Mouse (Mus musculus): Measurements from ENCODE around the gene Gm21028. TPM values are rescaled to one million over a fixed set of nuclear protein-coding genes. Genes with fewer than 3 reads are reported as not detected.
"Not testable (repeated sequence)": the region's sequence is repeated elsewhere in the genome, so short reads cannot be mapped to it uniquely, and the experiment has no call there.

The Gm21028 gene
- total RNA-seq (2012; rRNA removed) (not detected in 2 replicates), polyA plus RNA-seq (2012; ENCODE audit: insufficient read depth in 1 of 2, insufficient read length in 2 of 2, low read depth in 1 of 2, low replicate concordance in 2 of 2, missing spikeins in 1 of 2) (not detected)

DNA sequence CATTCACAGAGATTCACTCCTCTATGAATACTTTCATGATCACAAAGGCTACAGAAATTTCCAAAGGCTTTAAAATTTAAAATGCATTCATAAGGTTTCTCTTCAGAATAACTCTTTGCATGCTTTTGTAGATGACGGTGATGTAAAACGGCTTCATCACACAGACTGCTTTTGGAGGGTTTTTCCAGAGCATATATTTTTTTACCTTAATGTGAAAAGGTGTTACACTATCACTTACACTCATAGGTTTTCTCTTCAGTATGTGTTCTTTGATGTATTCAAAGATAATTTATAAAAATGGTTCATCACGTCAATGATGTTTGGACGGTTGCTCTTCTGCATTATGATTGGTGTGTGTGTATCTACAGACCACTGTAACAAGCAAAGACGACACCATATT lies at the start of gene Gm21028:
Gene Gm21028, minus strand, starts transcription at position 101 of the 400 bp plus-strand sequence.
- DNase-seq (ENCODE audit: low read depth, low spot score): no peak
- no peaks in the 10 kb centered on the region for H3K27me3 ChIP-seq (ENCODE audit: control insufficient read depth in 1 of 2, insufficient read depth in 2 of 2, low read length in 2 of 2)
- H3K9me3 ChIP-seq (replicated peaks; ENCODE audit: insufficient read depth, low read length): no peaks in the 10 kb centered on the region
- no peak within 1 kb of the TSS for H3K27ac ChIP-seq (ENCODE audit: control insufficient read depth, low read depth, low read length)
- no peaks in the 10 kb centered on the region for H3K36me3 ChIP-seq (ENCODE audit: control insufficient read depth in 1 of 2, insufficient read depth in 2 of 2, low read length in 2 of 2)
- TF ChIP-seq SIN3A (IDR thresholded peaks at IDR 0.05; ENCODE audit: low read length): no peak
- no peak for TF ChIP-seq ETS1 (IDR thresholded peaks at IDR 0.05; ENCODE audit: low read depth, low read length)
- TF ChIP-seq TCF12 (IDR thresholded peaks at IDR 0.05; ENCODE audit: low read depth, low read length): no peak
- TF ChIP-seq MXI1 (IDR thresholded peaks at IDR 0.05; ENCODE audit: low read depth, low read length): no peak
- TF ChIP-seq USF1 (IDR thresholded peaks at IDR 0.05; ENCODE audit: low read depth, low read length): no peak
- TF ChIP-seq CHD2 (IDR thresholded peaks at IDR 0.05; ENCODE audit: low read length): no peak
- no peak for TF ChIP-seq MYC (IDR thresholded peaks at IDR 0.05; ENCODE audit: low read depth, low read length)
- TF ChIP-seq ZMIZ1 (IDR thresholded peaks at IDR 0.05; ENCODE audit: low read depth, low read length): no peak
- no peak within 1 kb of the TSS for H3K9ac ChIP-seq (ENCODE audit: control insufficient read depth, low read depth, low read length, poor library complexity, severe bottlenecking)
- no peaks in the 10 kb centered on the region for H3K4me1 ChIP-seq (ENCODE audit: control insufficient read depth in 1 of 2, insufficient read depth in 2 of 2, low read length in 2 of 2)
- H3K79me2 ChIP-seq (ENCODE audit: control insufficient read depth, insufficient read depth, low read length, poor library complexity): no peaks in the 10 kb centered on the region
- no peak within 1 kb of the TSS for H3K4me3 ChIP-seq (ENCODE audit: control insufficient read depth in 1 of 2, insufficient read depth in 1 of 2, low read depth in 2 of 2, low read length in 2 of 2)

DNA sequence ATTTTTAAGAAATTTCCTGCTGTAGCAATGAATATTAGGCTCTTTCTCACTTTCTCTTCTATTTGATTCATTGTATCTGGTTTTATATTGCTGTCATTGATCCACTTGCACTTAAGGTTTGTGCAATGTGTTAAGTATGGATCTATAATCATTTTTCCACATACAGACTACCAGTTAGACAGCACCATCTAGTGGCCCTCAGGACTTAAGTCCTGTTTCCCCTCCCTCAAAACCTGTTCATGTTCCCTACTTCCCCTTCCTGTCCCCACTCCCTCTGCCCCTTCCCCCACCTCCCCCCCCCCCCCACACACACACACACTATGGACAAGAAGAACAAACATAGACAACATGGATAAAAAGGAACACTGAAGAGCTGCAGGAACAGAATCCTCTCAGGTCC lies 17.3 kb upstream of the Gm21028 start:
- H3K27ac ChIP-seq (ENCODE audit: control insufficient read depth, low read depth, low read length); H3K79me2 ChIP-seq (ENCODE audit: control insufficient read depth, insufficient read depth, low read length, poor library complexity); H3K4me1 ChIP-seq (ENCODE audit: control insufficient read depth in 1 of 2, insufficient read depth in 2 of 2, low read length in 2 of 2); H3K27me3 ChIP-seq (ENCODE audit: control insufficient read depth in 1 of 2, insufficient read depth in 2 of 2, low read length in 2 of 2); H3K9me3 ChIP-seq (replicated peaks; ENCODE audit: insufficient read depth, low read length); H3K36me3 ChIP-seq (ENCODE audit: control insufficient read depth in 1 of 2, insufficient read depth in 2 of 2, low read length in 2 of 2); H3K9ac ChIP-seq (ENCODE audit: control insufficient read depth, low read depth, low read length, poor library complexity, severe bottlenecking); H3K4me3 ChIP-seq (ENCODE audit: control insufficient read depth in 1 of 2, insufficient read depth in 1 of 2, low read depth in 2 of 2, low read length in 2 of 2): not testable (repeated sequence)
- TF ChIP-seq RAD21 (IDR thresholded peaks at IDR 0.05; ENCODE audit: low read depth, low read length) (peak; percentile 24), CTCF (IDR thresholded peaks at IDR 0.05 in 2 of 3, conservative IDR thresholded peaks at IDR 0.05 in 1 of 3; ENCODE audit: control insufficient read depth in 1 of 3, insufficient read depth in 1 of 3, low read depth in 2 of 3, low read length in 3 of 3, poor library complexity in 1 of 3, severe bottlenecking in 1 of 3) (peak in 2 of 3 experiments; percentile 16 to 22; a peak in 1 of 6 replicates), SMC3 (IDR thresholded peaks at IDR 0.05; ENCODE audit: low read depth, low read length) (peak; percentile 11; the same call in 1 of the 2 replicates)
- DNase-seq (ENCODE audit: low read depth, low spot score): peak; percentile 15

DNA sequence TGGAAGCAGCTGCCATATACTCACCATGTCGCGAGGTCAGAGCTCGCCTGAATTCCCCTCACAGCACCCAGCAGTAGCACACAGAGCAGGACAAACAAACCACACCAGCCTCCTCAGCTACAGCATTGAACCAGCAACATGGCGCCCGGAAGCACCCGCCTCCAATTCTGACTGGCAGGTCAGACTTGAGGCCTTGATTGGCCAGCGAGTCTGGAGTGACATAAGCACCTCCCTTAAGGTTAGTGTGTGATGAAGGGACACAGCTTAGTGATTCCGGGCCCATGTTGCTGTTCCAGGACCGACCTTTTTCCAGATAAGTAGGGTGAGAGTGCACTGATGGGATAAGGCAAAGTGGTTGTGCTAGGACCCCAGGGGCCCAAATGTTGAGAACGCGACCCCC lies 14.0 kb upstream of the Gm21028 start, which contains the start of gene Zfp977:
Gene Zfp977, minus strand, starts transcription at position 135 of the 400 bp plus-strand sequence.
- not testable (repeated sequence) for H3K27ac ChIP-seq (ENCODE audit: control insufficient read depth, low read depth, low read length); H3K4me3 ChIP-seq (ENCODE audit: control insufficient read depth in 1 of 2, insufficient read depth in 1 of 2, low read depth in 2 of 2, low read length in 2 of 2); H3K9me3 ChIP-seq (replicated peaks; ENCODE audit: insufficient read depth, low read length); DNase-seq (ENCODE audit: low read depth, low spot score); H3K36me3 ChIP-seq (ENCODE audit: control insufficient read depth in 1 of 2, insufficient read depth in 2 of 2, low read length in 2 of 2); H3K9ac ChIP-seq (ENCODE audit: control insufficient read depth, low read depth, low read length, poor library complexity, severe bottlenecking); H3K27me3 ChIP-seq (ENCODE audit: control insufficient read depth in 1 of 2, insufficient read depth in 2 of 2, low read length in 2 of 2); H3K4me1 ChIP-seq (ENCODE audit: control insufficient read depth in 1 of 2, insufficient read depth in 2 of 2, low read length in 2 of 2); H3K79me2 ChIP-seq (ENCODE audit: control insufficient read depth, insufficient read depth, low read length, poor library complexity)

DNA sequence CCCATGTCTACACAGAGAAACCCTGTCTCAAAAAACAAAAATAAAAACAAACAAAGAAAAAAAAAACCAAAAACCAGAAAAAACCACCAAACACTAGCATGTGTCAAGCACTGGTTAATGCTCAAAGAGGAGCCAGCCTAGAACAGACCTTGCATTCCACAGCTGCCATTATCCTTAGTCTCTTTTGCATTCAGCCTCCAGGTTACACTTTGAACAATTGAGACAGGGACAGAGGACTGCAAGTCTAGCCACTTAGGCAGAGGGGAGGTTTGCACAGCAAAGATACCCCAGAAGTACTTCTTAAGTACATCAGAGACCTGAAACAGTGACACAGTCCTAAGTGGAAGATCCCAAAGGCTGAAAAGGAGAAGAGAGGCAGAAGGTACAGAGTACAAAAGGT lies 12.9 kb upstream of the Gm21028 start:
- not testable (repeated sequence) for H3K27me3 ChIP-seq (ENCODE audit: control insufficient read depth in 1 of 2, insufficient read depth in 2 of 2, low read length in 2 of 2); H3K79me2 ChIP-seq (ENCODE audit: control insufficient read depth, insufficient read depth, low read length, poor library complexity); H3K27ac ChIP-seq (ENCODE audit: control insufficient read depth, low read depth, low read length); H3K36me3 ChIP-seq (ENCODE audit: control insufficient read depth in 1 of 2, insufficient read depth in 2 of 2, low read length in 2 of 2); DNase-seq (ENCODE audit: low read depth, low spot score); H3K4me3 ChIP-seq (ENCODE audit: control insufficient read depth in 1 of 2, insufficient read depth in 1 of 2, low read depth in 2 of 2, low read length in 2 of 2); H3K9ac ChIP-seq (ENCODE audit: control insufficient read depth, low read depth, low read length, poor library complexity, severe bottlenecking); H3K4me1 ChIP-seq (ENCODE audit: control insufficient read depth in 1 of 2, insufficient read depth in 2 of 2, low read length in 2 of 2); H3K9me3 ChIP-seq (replicated peaks; ENCODE audit: insufficient read depth, low read length)
